Mouse (Mus musculus) layer of hippocampus, adult 8-10 months (tissue): ENCODE results near the gene Zfp781. TPM values are rescaled to one million over a fixed set of nuclear protein-coding genes. Genes with fewer than 3 reads are reported as not detected.
"Not testable (repeated sequence)": the region's sequence is repeated elsewhere in the genome, so short reads cannot be mapped to it uniquely, and the experiment has no call there.

Experiments used
- DNase-seq, 2 experiments: peaks; one replicate each; pipeline ENCODE4 v3.0.0; 2022; ENCODE audit warnings: low spot score in 2 of 2
- total RNA-seq, 4 experiments: library from RNA; stranded (reverse); gene quantifications; 2 replicates each; pipeline ENCODE4 v1.2.4; 2022

Zfp781 gene
- 1 to 10 TPM; 3.5 to 5.2 (median 4.0) TPM for total RNA-seq

- not testable (repeated sequence) for DNase-seq
Observed at GRCm38 (mm10) chr10:81929842-81930743, at the start of gene Zfp781. TSS of gene Zfp781 (minus strand) at chr10:81930480.

GRCm38 (mm10) chr10:81978365-81979003 is 48.2 kb upstream of the Zfp781 start:
- DNase-seq, result peak; percentile 1 to 6

DNA sequence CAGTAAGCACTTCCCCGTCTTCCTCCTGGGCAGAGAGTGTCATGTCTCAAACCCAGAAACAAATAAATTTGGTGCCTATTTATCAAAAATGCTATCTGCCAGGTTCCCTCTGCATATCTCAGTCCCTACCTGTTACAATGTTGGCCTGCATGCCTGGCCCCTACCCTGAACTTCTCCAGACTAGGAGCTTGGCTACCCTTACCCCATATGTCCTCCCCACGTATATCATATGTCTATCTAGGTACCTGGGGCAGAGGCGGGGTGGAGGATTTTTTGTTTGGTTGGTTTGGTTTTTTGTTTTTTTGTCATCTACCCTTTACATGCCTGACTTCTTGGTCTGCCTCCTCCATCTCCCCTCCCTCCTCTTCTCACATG is 451 bp upstream of the Zfp781 start:
- DNase-seq, result not testable (repeated sequence)

- peak; percentile 1 for DNase-seq
Observed at GRCm38 (mm10) chr10:81863409-81864407, 66.6 kb downstream of the Zfp781 start, which contains the start of gene Gm32687. TSS of gene Gm32687 (plus strand) at chr10:81863934.

Other genes with a start within 250 kb of the Zfp781 start
- 10 to 100 TPM; 10.8 to 15.3 (median 12.2) TPM for gene Zfp433, start 225.7 kb downstream of the Zfp781 start, total RNA-seq
- 10 to 100 TPM in 3 of 4 experiments, 1 to 10 TPM in 1; 5.4 to 15.0 (median 10.1) TPM for gene Gm3055, start 159.3 kb downstream of the Zfp781 start, total RNA-seq
- gene Gm4767, start 118.3 kb downstream of the Zfp781 start, total RNA-seq, result 1 to 10 TPM; 1.7 to 2.9 (median 2.2) TPM
- gene Gm32687, start 66.5 kb downstream of the Zfp781 start, total RNA-seq, result 1 to 10 TPM; 2.0 to 4.2 (median 3.4) TPM
- 10 to 100 TPM in 3 of 4 experiments, 1 to 10 TPM in 1; 9.7 to 16.1 (median 12.9) TPM for gene Zfp873, start 117.6 kb upstream of the Zfp781 start, total RNA-seq
- gene BC024063, start 152.9 kb upstream of the Zfp781 start, total RNA-seq, result 10 to 100 TPM in 1 of 4 experiments, 1 to 10 TPM in 3; 5.6 to 10.4 (median 7.5) TPM
- 10 to 100 TPM in 1 of 4 experiments, 1 to 10 TPM in 3; 8.1 to 12.6 (median 9.1) TPM for gene AU041133, start 197.5 kb upstream of the Zfp781 start, total RNA-seq